Mouse (Mus musculus) embryonic facial prominence, embryonic 11.5 days (tissue): Measurements from ENCODE around the gene Setd3. TPM values are rescaled to one million over a fixed set of nuclear protein-coding genes. Genes with fewer than 3 reads are reported as not detected.
"Not testable (repeated sequence)": the region's sequence is repeated elsewhere in the genome, so short reads cannot be mapped to it uniquely, and the experiment has no call there.

Experiments used
- ATAC-seq: fragments of 200-750 bp; cut with Nextera tagmentation; replicated peaks from 2 replicates; pipeline ENCODE4 v1.8.0; 2017; ENCODE audit warnings: low read depth; ENCODE audit not compliant: insufficient number of reproducible peaks, low FRiP score, low TSS enrichment
- DNase-seq: peaks from one replicate; pipeline ENCODE4 v3.0.0-alpha.2; 2015; ENCODE audit warnings: low spot score
- H3K27ac ChIP-seq: fragments of 300-500 bp; sonication (generic); replicated peaks from 2 replicates; pipeline ENCODE4 v1.5.1; 2014; ENCODE audit warnings: mild to moderate bottlenecking, low read depth, low read length, control low read depth
- H3K27me3 ChIP-seq: fragments of 300-500 bp; sonication (generic); 2 replicates; pipeline ENCODE4 v1.6.1; 2014; ENCODE audit warnings: mild to moderate bottlenecking, low read length, moderate library complexity, mixed read lengths; ENCODE audit not compliant: control insufficient read depth, insufficient read depth
- H3K36me3 ChIP-seq: fragments of 300-500 bp; sonication (generic); replicated peaks from 2 replicates; pipeline ENCODE4 v1.6.1; 2014; ENCODE audit warnings: low read depth, mild to moderate bottlenecking, low read length, moderate library complexity, mixed read lengths; ENCODE audit not compliant: control insufficient read depth, insufficient read depth
- H3K4me1 ChIP-seq: fragments of 300-500 bp; sonication (generic); 2 replicates; pipeline ENCODE4 v1.6.1; 2014; ENCODE audit warnings: low read length, mixed read lengths; ENCODE audit not compliant: control insufficient read depth, insufficient read depth
- H3K4me2 ChIP-seq: fragments of 300-500 bp; sonication (generic); 2 replicates; pipeline ENCODE4 v1.6.1; 2014; ENCODE audit warnings: low read depth, mild to moderate bottlenecking, control low read depth, low read length, moderate library complexity
- H3K4me3 ChIP-seq: fragments of 300-500 bp; sonication (generic); 2 replicates; pipeline ENCODE4 v1.5.1; 2014; ENCODE audit warnings: low read depth, low read length, control low read depth
- H3K9ac ChIP-seq: fragments of 300-500 bp; sonication (generic); replicated peaks from 2 replicates; pipeline ENCODE4 v1.6.1; 2014; ENCODE audit warnings: mild to moderate bottlenecking, control low read depth, low read length
- H3K9me3 ChIP-seq: fragments of 300-500 bp; sonication (generic); replicated peaks from 2 replicates; pipeline ENCODE4 v1.6.1; 2016; ENCODE audit warnings: mild to moderate bottlenecking, low read length, inconsistent platforms, mixed read lengths; ENCODE audit not compliant: control insufficient read depth
- WGBS: fragments of 180-500 bp; shearing (Covaris S2); extraction: QIAGEN DNeasy Blood & Tissue Kit; methylation state at CpG from one replicate; pipeline ENCODE4 v1.1.7; 2014; 5-methylcytosine and 5-hydroxymethylcytosine counted together
- polyA plus RNA-seq: library from polyadenylated mRNA; unstranded; fragments of >200 nt; fragmentation: Nextera tagmentation; extraction: Ambion mirVana; gene quantifications from 2 replicates; pipeline ENCODE4 v1.2.1, GENCODE M21; 2014

Gene Setd3
- polyA plus RNA-seq, 1 experiment from 2014 or later: 101 TPM

GRCm38 (mm10) chr12:108108591-108108990 lies 70.5 kb downstream of the Setd3 start:
- not testable (repeated sequence) for DNase-seq, H3K9ac ChIP-seq, H3K9me3 ChIP-seq, H3K4me1 ChIP-seq, H3K27ac ChIP-seq, ATAC-seq, H3K4me3 ChIP-seq, H3K4me2 ChIP-seq, H3K36me3 ChIP-seq, H3K27me3 ChIP-seq
- 72% methylated on average over 7 of the region's 7 CpGs for WGBS

GRCm38 (mm10) chr12:108103292-108103691 lies 75.8 kb downstream of the Setd3 start:
- no peak overlapping the region for H3K4me3 ChIP-seq
- no peaks in the 10 kb centered on the region for H3K27me3 ChIP-seq
- no peak overlapping the region for H3K9ac ChIP-seq
- DNase-seq: no peak
- no peaks in the 10 kb centered on the region for H3K9me3 ChIP-seq
- H3K4me2 ChIP-seq: no peak overlapping the region
- H3K27ac ChIP-seq: no peak overlapping the region
- ATAC-seq: no peak
- H3K36me3 ChIP-seq: no peaks in the 10 kb centered on the region
- no peaks in the 10 kb centered on the region; the same call in 1 of the 2 replicates for H3K4me1 ChIP-seq
- WGBS: 72% methylated on average over 6 of the region's 6 CpGs

- 75% methylated on average over 2 of the region's 2 CpGs for WGBS
- no peak overlapping the region for H3K27ac ChIP-seq
- H3K27me3 ChIP-seq: no peaks in the 10 kb centered on the region
- H3K36me3 ChIP-seq: no peaks in the 10 kb centered on the region
- DNase-seq (no peak), ATAC-seq (no peak)
- no peaks in the 10 kb centered on the region; the same call in 1 of the 2 replicates for H3K4me1 ChIP-seq
- no peak overlapping the region for H3K4me2 ChIP-seq
- H3K9ac ChIP-seq: no peak overlapping the region
- no peaks in the 10 kb centered on the region for H3K9me3 ChIP-seq
- no peak overlapping the region for H3K4me3 ChIP-seq
Measured at GRCm38 (mm10) chr12:108102119-108102518, 77.0 kb downstream of the Setd3 start.

GRCm38 (mm10) chr12:108100181-108100580 lies 78.9 kb downstream of the Setd3 start:
- DNase-seq (no peak), ATAC-seq (no peak)
- Histone ChIP-seq H3K36me3 (no peaks in the 10 kb centered on the region), H3K9me3 (no peaks in the 10 kb centered on the region), H3K27ac (no peak overlapping the region), H3K4me1 (no peaks in the 10 kb centered on the region; the same call in 1 of the 2 replicates), H3K9ac (no peak overlapping the region), H3K27me3 (no peaks in the 10 kb centered on the region), H3K4me2 (no peak overlapping the region), H3K4me3 (no peak overlapping the region)
- 78% methylated on average over 8 of the region's 8 CpGs for WGBS

GRCm38 (mm10) chr12:108098201-108098980 lies 80.7 kb downstream of the Setd3 start:
- H3K9me3 ChIP-seq: no peaks in the 10 kb centered on the region
- H3K4me1 ChIP-seq: no peaks in the 10 kb centered on the region; the same call in 1 of the 2 replicates
- ATAC-seq (0 out of 2 replicates have a peak, but pooled peaks have one; percentile 39), DNase-seq (no peak)
- WGBS: 55% methylated on average over 18 of the region's 18 CpGs
- H3K27me3 ChIP-seq: no peaks in the 10 kb centered on the region
- H3K27ac ChIP-seq: no peak overlapping the region
- H3K36me3 ChIP-seq: no peaks in the 10 kb centered on the region
- H3K4me2 ChIP-seq: no peak overlapping the region
- H3K4me3 ChIP-seq: no peak overlapping the region
- H3K9ac ChIP-seq: peak overlapping the region; percentile 27; the same call in 1 of the 2 replicates

GRCm38 (mm10) chr12:108097643-108098042 lies 81.5 kb downstream of the Setd3 start:
- DNase-seq (no peak), ATAC-seq (no peak)
- no peaks in the 10 kb centered on the region for H3K27me3 ChIP-seq
- H3K27ac ChIP-seq: no peak overlapping the region
- H3K4me1 ChIP-seq: no peaks in the 10 kb centered on the region; the same call in 1 of the 2 replicates
- no peak overlapping the region for H3K9ac ChIP-seq
- H3K36me3 ChIP-seq: no peaks in the 10 kb centered on the region
- H3K4me2 ChIP-seq: no peak overlapping the region
- H3K9me3 ChIP-seq: no peaks in the 10 kb centered on the region
- no peak overlapping the region for H3K4me3 ChIP-seq
- WGBS: 92% methylated on average over 8 of the region's 8 CpGs

GRCm38 (mm10) chr12:108088253-108088652 lies 90.9 kb downstream of the Setd3 start:
- H3K4me1 ChIP-seq: no peaks in the 10 kb centered on the region
- H3K27me3 ChIP-seq: no peaks in the 10 kb centered on the region
- DNase-seq: no peak
- no peak overlapping the region for H3K9ac ChIP-seq
- no peak overlapping the region for H3K4me2 ChIP-seq
- WGBS: 74% methylated on average over 9 of the region's 9 CpGs
- H3K36me3 ChIP-seq: no peaks in the 10 kb centered on the region
- H3K9me3 ChIP-seq: no peaks in the 10 kb centered on the region
- H3K27ac ChIP-seq: no peak overlapping the region
- H3K4me3 ChIP-seq: no peak overlapping the region
- no peak for ATAC-seq

- Histone ChIP-seq H3K9me3 (no peaks in the 10 kb centered on the region), H3K4me3 (no peak overlapping the region), H3K27ac (no peak overlapping the region), H3K36me3 (no peaks in the 10 kb centered on the region), H3K4me1 (no peaks in the 10 kb centered on the region), H3K9ac (no peak overlapping the region), H3K4me2 (no peak overlapping the region), H3K27me3 (no peaks in the 10 kb centered on the region)
- no peak for ATAC-seq
- WGBS: 76% methylated on average over 2 of the region's 2 CpGs
- DNase-seq: no peak
Measured at GRCm38 (mm10) chr12:108087489-108087888, 91.6 kb downstream of the Setd3 start.
